8 mouse cellular contexts compared by ENCODE assay signal in genomic region chr5:108433804-108434587, GRCm38 (mm10). TPM values are rescaled to one million over a fixed set of nuclear protein-coding genes. Genes with fewer than 3 reads are reported as not detected.
A peak's percentile ranks its signal among the peaks of the same experiment; 100 is the strongest.
DNase-seq lines count a peak whose midpoint lies in the region; ATAC-seq and TF ChIP-seq lines count a peak whose summit lies in the region.

Gene Atp5k (minus strand): TSS chr5:108434448.

- H3K9me3 ChIP-seq in heart, embryonic 11.5 days (replicated peaks; ENCODE audit: control insufficient read depth, low read length): no peaks in the 10 kb centered on the region
- no peaks in the 10 kb centered on the region for H3K9me3 ChIP-seq in kidney, embryonic 16.5 days (ENCODE audit: low read length)

- TF ChIP-seq POLR2A in liver, adult 2 months (IDR thresholded peaks at IDR 0.05; ENCODE audit: extremely low read depth, insufficient read depth, low read length): peak; percentile 58; the same call in 1 of the 2 replicates
- TF ChIP-seq POLR2A in myocyte (IDR thresholded peaks at IDR 0.05; ENCODE audit: insufficient read length, low read depth): peak; percentile 41

- peak; percentile 96 for DNase-seq in B cell, adult 2 months
- peak; percentile 96 for DNase-seq in brain, adult 2 months (ENCODE audit: low read depth, low spot score)
- peak; percentile 79 for DNase-seq in liver, adult 2 months (ENCODE audit: extremely low read depth, low read depth, low spot score)
- peak; percentile 96 for DNase-seq in splenic B cell, adult 2 months (ENCODE audit: low read depth, low spot score)

- under 1% methylated on average over 42 of the region's 42 CpGs for WGBS in heart, embryonic 11.5 days (ENCODE audit: insufficient replicate concordance)
- under 1% methylated on average over 42 of the region's 42 CpGs for WGBS in kidney, embryonic 16.5 days
- WGBS in liver, adult 2 months: 1% methylated on average over 42 of the region's 42 CpGs

- peaks cover 8% of the 10 kb centered on the region; the same call in 1 of the 2 replicates for H3K79me2 ChIP-seq in liver, adult 2 months (ENCODE audit: control insufficient read depth, insufficient read depth, low read length)
- peaks cover 16% of the 10 kb centered on the region for H3K79me2 ChIP-seq in myocyte (ENCODE audit: control insufficient read depth, insufficient read depth)

- peak within 1 kb of the TSS; percentile 79 for H3ac ChIP-seq in myocyte (ENCODE audit: control insufficient read depth, insufficient read length)

- H3K27ac ChIP-seq in heart, embryonic 11.5 days (ENCODE audit: low read depth, low read length): peak within 1 kb of the TSS; percentile 74
- peak within 1 kb of the TSS; percentile 39; the same call in 1 of the 2 replicates for H3K27ac ChIP-seq in kidney, embryonic 16.5 days (ENCODE audit: low read length)
- H3K27ac ChIP-seq in liver, adult 2 months (replicated peaks; ENCODE audit: insufficient read depth, low read depth, low read length): peak within 1 kb of the TSS; percentile 75

- 0 out of 2 replicates have a peak, but pooled peaks cover 3% of the 10 kb centered on the region for H3K27me3 ChIP-seq in heart, embryonic 11.5 days (ENCODE audit: control insufficient read depth, insufficient read depth, low read length)
- no peaks in the 10 kb centered on the region for H3K27me3 ChIP-seq in kidney, embryonic 16.5 days (ENCODE audit: insufficient read depth, low read length)
- no peaks in the 10 kb centered on the region for H3K27me3 ChIP-seq in liver, adult 2 months (ENCODE audit: control insufficient read depth, insufficient read depth, low read length)
- peaks cover 2% of the 10 kb centered on the region for H3K27me3 ChIP-seq in myocyte (ENCODE audit: control insufficient read depth, insufficient read depth, insufficient read length)
- no peaks in the 10 kb centered on the region for H3K27me3 ChIP-seq in splenic B cell, adult 2 months (ENCODE audit: control insufficient read depth, insufficient read depth, low read length, poor library complexity, severe bottlenecking)

- peaks cover 13% of the 10 kb centered on the region for H3K36me3 ChIP-seq in heart, embryonic 11.5 days (ENCODE audit: control insufficient read depth, insufficient read depth, low read length)
- peaks cover 28% of the 10 kb centered on the region for H3K36me3 ChIP-seq in kidney, embryonic 16.5 days (ENCODE audit: insufficient read depth, low read length)
- peaks cover 13% of the 10 kb centered on the region for H3K36me3 ChIP-seq in liver, adult 2 months (ENCODE audit: control insufficient read depth, insufficient read depth, low read length)
- peaks cover 15% of the 10 kb centered on the region for H3K36me3 ChIP-seq in myocyte (ENCODE audit: control insufficient read depth, insufficient read depth)
- no peaks in the 10 kb centered on the region; the same call in 1 of the 2 replicates for H3K36me3 ChIP-seq in splenic B cell, adult 2 months (ENCODE audit: control insufficient read depth, insufficient read depth, low read length, poor library complexity, severe bottlenecking)

- H3K4me3 ChIP-seq in heart, embryonic 11.5 days (ENCODE audit: low read depth, low read length): peak within 1 kb of the TSS; percentile 97
- peak within 1 kb of the TSS; percentile 97 for H3K4me3 ChIP-seq in kidney, embryonic 16.5 days (ENCODE audit: low read length)
- H3K4me3 ChIP-seq in liver, adult 2 months (ENCODE audit: insufficient read depth, low read depth, low read length): peak within 1 kb of the TSS; percentile 87
- peak within 1 kb of the TSS; percentile 97 for H3K4me3 ChIP-seq in myocyte

- ATAC-seq in erythroblast, adult 5-6 weeks (replicated peaks; ENCODE audit: low FRiP score, poor library complexity, severe bottlenecking): peak; percentile 96
- peak; percentile 74 for ATAC-seq in heart, embryonic 11.5 days (replicated peaks; ENCODE audit: insufficient number of reproducible peaks, low FRiP score, low TSS enrichment)
- peak; percentile 93 for ATAC-seq in kidney, embryonic 16.5 days (ENCODE audit: low FRiP score, low TSS enrichment)

- H3K4me1 ChIP-seq in heart, embryonic 11.5 days (ENCODE audit: control insufficient read depth, insufficient read depth, low read length): peaks cover 8% of the 10 kb centered on the region; the same call in 1 of the 2 replicates
- H3K4me1 ChIP-seq in kidney, embryonic 16.5 days (ENCODE audit: insufficient read depth, low read length): peaks cover 14% of the 10 kb centered on the region
- H3K4me1 ChIP-seq in liver, adult 2 months (ENCODE audit: control insufficient read depth, insufficient read depth, low read length): peaks cover 10% of the 10 kb centered on the region

- H3K4me2 ChIP-seq in heart, embryonic 11.5 days: peak within 1 kb of the TSS; percentile 73
- H3K4me2 ChIP-seq in kidney, embryonic 16.5 days (replicated peaks; ENCODE audit: low read depth, low read length): peak within 1 kb of the TSS; percentile 78
- H3K4me2 ChIP-seq in myocyte (ENCODE audit: low read depth): peak within 1 kb of the TSS; percentile 79

- H3K9ac ChIP-seq in heart, embryonic 11.5 days (ENCODE audit: low read depth, low read length): peak within 1 kb of the TSS; percentile 96
- H3K9ac ChIP-seq in kidney, embryonic 16.5 days (replicated peaks; ENCODE audit: low read length): peak within 1 kb of the TSS; percentile 95
- peak within 1 kb of the TSS; percentile 88 for H3K9ac ChIP-seq in liver, adult 2 months (ENCODE audit: low read depth, low read length)

- TF ChIP-seq CTCF in liver, adult 2 months (IDR thresholded peaks at IDR 0.05; ENCODE audit: low read depth, low read length): peak; percentile 88

TF ChIP-seq in myocyte, 11 proteins besides CTCF, POLR2A, EP300 and RAD21:
- peak; percentile 78 for TF ChIP-seq POLR2AphosphoS2 (IDR thresholded peaks at IDR 0.05; ENCODE audit: insufficient read length, low read depth)
- TF ChIP-seq TCF3 (IDR thresholded peaks at IDR 0.05; ENCODE audit: insufficient read length, low read depth): no peak
- TF ChIP-seq TCF12 (IDR thresholded peaks at IDR 0.05; ENCODE audit: insufficient read depth, poor library complexity, severe bottlenecking): no peak
- no peak for TF ChIP-seq REST (IDR thresholded peaks at IDR 0.05; ENCODE audit: insufficient read depth, insufficient read length)

RNA-seq across cellular contexts. Expression of gene Atp5k, which starts in this region (rescaled TPM):
- total RNA-seq in erythroblast, adult 5-6 weeks (2015; ENCODE audit: low replicate concordance): 69.9 and 81.5 TPM in 2 replicates
- 31.2 and 92.7 TPM in 2 replicates for total RNA-seq in erythroblast, adult 5-6 weeks (2017; ENCODE audit: low replicate concordance)
- polyA plus RNA-seq in heart, embryonic 11.5 days (2014; fragmentation: Nextera tagmentation; extraction: Ambion mirVana): 756 and 781 TPM in 2 replicates
- polyA plus RNA-seq in kidney, embryonic 16.5 days (2015; fragmentation: Nextera tagmentation; extraction: Ambion mirVana): 354 and 360 TPM in 2 replicates
- 438 and 500 TPM in 2 replicates for total RNA-seq in liver, adult 2 months (2014; rRNA removed)
- polyA plus RNA-seq in liver, adult 2 months (2012; rRNA removed): 65.2 and 73.2 TPM in 2 replicates
- polyA plus RNA-seq in myocyte (2012; fragmentation: generic; extraction: Trizol): 1,348 TPM

Comparison
In these comparisons a context has a peak if more than half of its experiments do, and no peak if none do; other contexts are left out.
1. Peak in every context shown above with its lines: DNase-seq, ATAC-seq, H3K4me3 ChIP-seq and H3K27ac ChIP-seq.